Mouse (Mus musculus) bone marrow, adult 2 months (tissue): ENCODE data around the gene Mindy2.

Experiments
- CTCF ChIP-seq: fragments of 200-500 bp; IDR thresholded peaks from 2 replicates; pipeline ENCODE4 v1.5.1; 2011; ENCODE audit warnings: low read length, control low read depth; ENCODE audit not compliant: control insufficient read depth, insufficient read depth
- POLR2A ChIP-seq: fragments of 200-500 bp; IDR thresholded peaks from 2 replicates; pipeline ENCODE4 v1.6.1; 2011; ENCODE audit warnings: low read depth, mild to moderate bottlenecking, control low read depth, low read length, borderline replicate concordance; ENCODE audit not compliant: control insufficient read depth

GRCm38 (mm10) chr9:70679132-70680091 lies 22.4 kb upstream of the Mindy2 start:
- TF ChIP-seq CTCF: no peak
- no peak; the same call in 1 of the 2 replicates for TF ChIP-seq POLR2A
